ENCODE assay signal across 23 mouse cellular contexts in genomic region chr17:24739926-24740325, GRCm38 (mm10). TPM values are rescaled to one million over a fixed set of nuclear protein-coding genes. Genes with fewer than 3 reads are reported as not detected.
"Had no signal": no experiment of that assay in that cellular context is flagged by ENCODE, and none has a peak within 500 bp of the region (broad histone marks: within the 10 kb centered on the region; RNA-seq: fewer than 3 reads in every experiment).

No protein-coding gene starts in this region.

- H3K9me3 ChIP-seq: liver, embryonic 15.5 days; midbrain, embryonic 10.5 days; neural tube, embryonic 13.5 days; neural tube, embryonic 15.5 days had no signal

- ATAC-seq: midbrain, embryonic 16.5 days had no signal

- H3K4me2 ChIP-seq: liver, embryonic 15.5 days; lung, embryonic 14.5 days; neural tube, embryonic 13.5 days; neural tube, embryonic 15.5 days had no signal

- H3K27ac ChIP-seq: liver, embryonic 15.5 days; midbrain, embryonic 10.5 days; neural tube, embryonic 13.5 days; neural tube, embryonic 15.5 days had no signal

- H3K9ac ChIP-seq: liver, embryonic 15.5 days; lung, embryonic 14.5 days; neural tube, embryonic 13.5 days; neural tube, embryonic 15.5 days had no signal

- DNase-seq: lung, adult 18-20 months; lung, embryonic 14.5 days; lung, postnatal 10 days; lung, postnatal 4 days; midbrain, embryonic 14.5 days; retina, postnatal 1 day; right cerebral cortex, adult 18-20 months; right cerebral cortex, postnatal 25 days; right cerebral cortex, postnatal 4 days; spleen, adult 18-20 months; thymus, adult 18-20 months; thymus, postnatal 14 days; thymus, postnatal 36 days had no signal

- H3K4me3 ChIP-seq: liver, embryonic 15.5 days; midbrain, embryonic 10.5 days; myocyte; neural tube, embryonic 13.5 days; neural tube, embryonic 15.5 days had no signal

- H3K27me3 ChIP-seq: liver, embryonic 15.5 days; neural tube, embryonic 13.5 days; neural tube, embryonic 15.5 days had no signal

RNA-seq across cellular contexts. Expression of gene Rpl3l, which starts 12.3 kb away (rescaled TPM):
- polyA plus RNA-seq: lung, embryonic 14.5 days; lung, embryonic 16.5 days; midbrain, embryonic 10.5 days; midbrain, embryonic 14.5 days; midbrain, embryonic 16.5 days; neural tube, embryonic 11.5 days; neural tube, embryonic 13.5 days had no signal

RNA-seq across cellular contexts. Expression of gene Hs3st6, which starts 12.9 kb away (rescaled TPM):
- total RNA-seq: megakaryocyte, adult 5-6 weeks; megakaryocyte-erythroid progenitor cell, adult 5-6 weeks had no signal
- polyA plus RNA-seq: midbrain, embryonic 14.5 days; midbrain, embryonic 16.5 days; myocyte had no signal
